Mouse (Mus musculus): ENCODE measurements around the gene Usf3. TPM values are rescaled to one million over a fixed set of nuclear protein-coding genes. Genes with fewer than 3 reads are reported as not detected.

Usf3 gene
- polyA plus RNA-seq, 1 experiment from 2014 or later = 4.4 TPM

DNA sequence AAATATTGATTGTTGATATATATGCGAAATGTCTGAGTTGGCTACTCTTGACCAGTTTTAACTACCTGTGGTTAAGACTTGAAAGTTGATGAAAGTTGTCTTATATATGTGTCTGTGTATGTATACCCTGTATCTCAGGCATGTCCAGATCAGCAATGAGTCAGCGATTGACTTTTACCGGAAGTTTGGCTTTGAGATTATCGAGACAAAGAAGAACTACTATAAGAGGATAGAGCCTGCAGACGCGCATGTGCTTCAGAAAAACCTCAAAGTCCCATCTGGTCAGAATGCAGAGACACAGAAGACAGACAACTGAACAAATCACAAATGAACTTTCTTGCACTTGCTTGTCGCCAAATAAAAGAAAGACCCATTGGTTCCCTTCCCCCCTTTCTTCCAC is 13.7 kb upstream of the Usf3 start:
- 93% methylated on average over 7 of the region's 7 CpGs for WGBS
- no peaks in the 10 kb centered on the region for H3K36me3 ChIP-seq (replicated peaks; ENCODE audit: control insufficient read depth, insufficient read depth, low read depth, low read length)
- no peak for DNase-seq (ENCODE audit: low spot score)
- no peak overlapping the region for H3K27ac ChIP-seq (replicated peaks; ENCODE audit: low read depth, low read length)
- no peaks in the 10 kb centered on the region for H3K9me3 ChIP-seq (replicated peaks; ENCODE audit: control insufficient read depth, low read length)
- no peaks in the 10 kb centered on the region for H3K4me1 ChIP-seq (ENCODE audit: control insufficient read depth, insufficient read depth, low read length)
- H3K4me3 ChIP-seq (ENCODE audit: low read depth, low read length) = no peak overlapping the region
- H3K27me3 ChIP-seq (ENCODE audit: control insufficient read depth, insufficient read depth, low read length) = no peaks in the 10 kb centered on the region
- no peak overlapping the region for H3K9ac ChIP-seq (replicated peaks; ENCODE audit: low read length)
- no peak for ATAC-seq (replicated peaks; ENCODE audit: insufficient number of reproducible peaks, low FRiP score, low TSS enrichment, low read depth)
- H3K4me2 ChIP-seq (ENCODE audit: low read depth, low read length) = no peak overlapping the region

- no peaks in the 10 kb centered on the region for H3K36me3 ChIP-seq (replicated peaks; ENCODE audit: control insufficient read depth, insufficient read depth, low read depth, low read length)
- no peaks in the 10 kb centered on the region for H3K4me1 ChIP-seq (ENCODE audit: control insufficient read depth, insufficient read depth, low read length)
- no peak for DNase-seq (ENCODE audit: low spot score)
Observed at GRCm38 (mm10) chr16:44163831-44164230, 9.2 kb upstream of the Usf3 start.

DNA sequence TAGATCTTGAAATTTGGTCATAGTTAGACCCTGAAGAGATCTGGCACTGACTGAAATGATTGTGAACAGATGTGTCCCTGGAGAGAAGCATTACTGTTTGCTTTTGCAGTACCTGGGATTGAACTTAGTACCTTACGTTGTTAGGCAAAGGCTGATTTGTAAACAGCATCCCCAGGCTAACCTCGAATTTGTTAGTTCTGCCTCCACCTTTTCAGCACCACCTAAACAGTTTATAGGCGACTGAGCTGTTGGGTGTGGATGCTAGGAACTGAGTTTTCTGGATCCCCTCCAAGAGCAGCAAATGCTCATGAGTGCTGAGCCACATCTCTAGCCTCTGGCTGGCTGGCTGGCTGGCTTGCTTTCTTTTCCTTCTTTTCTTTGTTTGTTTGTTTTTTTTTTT is 7.9 kb upstream of the Usf3 start:
- ATAC-seq (replicated peaks; ENCODE audit: insufficient number of reproducible peaks, low FRiP score, low TSS enrichment, low read depth) (no peak), DNase-seq (ENCODE audit: low spot score) (no peak)
- no peak overlapping the region for H3K9ac ChIP-seq (replicated peaks; ENCODE audit: low read length)
- H3K27ac ChIP-seq (replicated peaks; ENCODE audit: low read depth, low read length) = no peak overlapping the region
- no peak overlapping the region for H3K4me3 ChIP-seq (ENCODE audit: low read depth, low read length)
- H3K4me1 ChIP-seq (ENCODE audit: control insufficient read depth, insufficient read depth, low read length) = no peaks in the 10 kb centered on the region
- H3K4me2 ChIP-seq (ENCODE audit: low read depth, low read length) = no peak overlapping the region
- H3K9me3 ChIP-seq (replicated peaks; ENCODE audit: control insufficient read depth, low read length) = no peaks in the 10 kb centered on the region
- WGBS = 57% methylated on average over 3 of the region's 3 CpGs
- H3K36me3 ChIP-seq (replicated peaks; ENCODE audit: control insufficient read depth, insufficient read depth, low read depth, low read length) = no peaks in the 10 kb centered on the region
- H3K27me3 ChIP-seq (ENCODE audit: control insufficient read depth, insufficient read depth, low read length) = no peaks in the 10 kb centered on the region

More at GRCm38 (mm10) chr16:44163831-44164230, 9.2 kb upstream of the Usf3 start:
- WGBS = 88% methylated on average over 2 of the region's 2 CpGs
- Histone ChIP-seq H3K4me2 (ENCODE audit: low read depth, low read length) (no peak overlapping the region), H3K27ac (replicated peaks; ENCODE audit: low read depth, low read length) (no peak overlapping the region), H3K4me3 (ENCODE audit: low read depth, low read length) (no peak overlapping the region), H3K27me3 (ENCODE audit: control insufficient read depth, insufficient read depth, low read length) (no peaks in the 10 kb centered on the region), H3K9me3 (replicated peaks; ENCODE audit: control insufficient read depth, low read length) (no peaks in the 10 kb centered on the region), H3K9ac (replicated peaks; ENCODE audit: low read length) (no peak overlapping the region)
- ATAC-seq (replicated peaks; ENCODE audit: insufficient number of reproducible peaks, low FRiP score, low TSS enrichment, low read depth) = no peak

GRCm38 (mm10) chr16:44168990-44169389 is 4.1 kb upstream of the Usf3 start:
- H3K4me2 ChIP-seq (ENCODE audit: low read depth, low read length) = no peak overlapping the region
- no peaks in the 10 kb centered on the region for H3K36me3 ChIP-seq (replicated peaks; ENCODE audit: control insufficient read depth, insufficient read depth, low read depth, low read length)
- no peaks in the 10 kb centered on the region for H3K4me1 ChIP-seq (ENCODE audit: control insufficient read depth, insufficient read depth, low read length)
- no peak overlapping the region for H3K4me3 ChIP-seq (ENCODE audit: low read depth, low read length)
- H3K9ac ChIP-seq (replicated peaks; ENCODE audit: low read length) = no peak overlapping the region
- H3K27me3 ChIP-seq (ENCODE audit: control insufficient read depth, insufficient read depth, low read length) = no peaks in the 10 kb centered on the region
- 86% methylated on average over 4 of the region's 4 CpGs for WGBS
- no peak for ATAC-seq (replicated peaks; ENCODE audit: insufficient number of reproducible peaks, low FRiP score, low TSS enrichment, low read depth)
- DNase-seq (ENCODE audit: low spot score) = no peak
- H3K9me3 ChIP-seq (replicated peaks; ENCODE audit: control insufficient read depth, low read length) = no peaks in the 10 kb centered on the region
- no peak overlapping the region for H3K27ac ChIP-seq (replicated peaks; ENCODE audit: low read depth, low read length)

DNA sequence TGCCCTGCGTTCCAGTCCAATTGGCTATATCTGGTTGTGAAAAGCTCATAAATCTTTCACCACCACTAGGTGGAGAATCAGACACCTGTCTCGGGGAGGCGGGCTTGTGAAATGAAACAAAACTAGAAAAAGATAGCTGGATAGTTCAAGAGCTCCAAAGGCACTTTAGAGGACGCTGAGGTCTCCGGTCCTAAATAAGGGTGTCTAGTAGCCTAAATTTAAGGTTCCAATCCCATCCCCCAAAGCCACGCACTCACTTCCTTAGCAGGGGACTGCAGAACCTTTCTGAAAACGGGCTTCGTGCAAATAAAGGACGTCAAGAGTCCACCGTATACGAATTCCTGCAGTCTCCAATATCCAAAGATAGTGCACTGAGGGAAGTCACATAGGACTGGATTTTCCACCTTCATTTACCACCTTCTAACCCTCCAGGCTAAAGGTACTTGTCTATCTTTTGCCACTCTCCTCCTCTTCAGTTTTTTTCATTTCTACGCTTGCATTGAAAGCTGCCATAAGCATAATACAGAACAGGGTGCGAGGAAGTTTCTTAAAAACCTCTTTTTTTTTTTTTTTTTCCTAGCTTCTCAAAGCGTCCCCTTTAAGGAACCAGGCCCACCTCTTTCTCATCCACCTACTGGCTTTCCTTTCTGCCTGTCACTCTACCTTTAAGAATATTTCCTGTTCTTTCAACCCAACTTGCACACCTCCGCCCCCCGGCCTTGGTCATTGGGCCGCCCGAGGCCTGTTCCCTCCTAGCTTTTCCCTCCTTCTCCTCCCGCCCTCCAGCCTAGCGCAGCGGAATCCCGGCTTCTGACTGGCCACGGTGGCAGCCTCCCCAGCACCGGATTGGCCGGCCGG is 520 bp upstream of the Usf3 start:
- H3K4me2 ChIP-seq (ENCODE audit: low read depth, low read length) = peak overlapping the region; percentile 47
- no peaks in the 10 kb centered on the region for H3K9me3 ChIP-seq (replicated peaks; ENCODE audit: control insufficient read depth, low read length)
- H3K9ac ChIP-seq (replicated peaks; ENCODE audit: low read length) = peak overlapping the region; percentile 48
- H3K27ac ChIP-seq (replicated peaks; ENCODE audit: low read depth, low read length) = peak overlapping the region; percentile 31
- no peaks in the 10 kb centered on the region for H3K36me3 ChIP-seq (replicated peaks; ENCODE audit: control insufficient read depth, insufficient read depth, low read depth, low read length)
- no peaks in the 10 kb centered on the region for H3K27me3 ChIP-seq (ENCODE audit: control insufficient read depth, insufficient read depth, low read length)
- DNase-seq (ENCODE audit: low spot score) = peak; percentile 98
- H3K4me1 ChIP-seq (ENCODE audit: control insufficient read depth, insufficient read depth, low read length) = no peaks in the 10 kb centered on the region
- WGBS = 1% methylated on average over 26 of the region's 26 CpGs
- peak overlapping the region; percentile 96 for H3K4me3 ChIP-seq (ENCODE audit: low read depth, low read length)
- peak; percentile 100 for ATAC-seq (replicated peaks; ENCODE audit: insufficient number of reproducible peaks, low FRiP score, low TSS enrichment, low read depth)

DNA sequence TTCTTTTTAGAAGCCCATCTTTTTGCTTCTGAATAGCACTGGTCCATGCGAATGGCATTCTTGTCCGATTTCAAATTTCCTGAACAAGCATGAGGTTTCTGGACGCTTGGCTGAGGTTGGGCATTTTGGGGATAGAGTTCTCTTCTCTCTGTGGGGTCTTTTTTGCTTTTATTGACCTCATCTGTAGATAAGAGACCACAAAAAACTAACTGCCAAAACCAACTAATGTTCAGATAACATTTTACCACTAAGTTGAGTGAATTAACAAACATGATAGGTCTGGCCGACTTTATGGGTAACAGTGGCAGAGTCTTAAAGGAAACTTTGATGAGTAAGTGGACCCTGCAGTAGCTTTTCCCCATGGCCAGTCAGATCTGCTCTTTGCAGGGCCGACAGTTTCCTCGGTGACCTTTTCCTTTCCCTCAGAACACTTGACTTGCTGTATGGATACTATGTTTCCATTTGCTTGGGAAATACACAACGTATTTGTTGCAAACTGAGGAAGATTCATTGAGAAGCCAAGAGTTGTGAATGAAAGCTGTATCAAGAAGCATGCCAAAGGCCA is 1.0 kb downstream of the Usf3 start:
- Histone ChIP-seq H3K27ac (replicated peaks; ENCODE audit: low read depth, low read length) (no peak overlapping the region), H3K27me3 (ENCODE audit: control insufficient read depth, insufficient read depth, low read length) (no peaks in the 10 kb centered on the region), H3K4me1 (ENCODE audit: control insufficient read depth, insufficient read depth, low read length) (no peaks in the 10 kb centered on the region), H3K9ac (replicated peaks; ENCODE audit: low read length) (peak overlapping the region; percentile 95), H3K4me3 (ENCODE audit: low read depth, low read length) (peak overlapping the region; percentile 96), H3K36me3 (replicated peaks; ENCODE audit: control insufficient read depth, insufficient read depth, low read depth, low read length) (no peaks in the 10 kb centered on the region), H3K4me2 (ENCODE audit: low read depth, low read length) (peak overlapping the region; percentile 67), H3K9me3 (replicated peaks; ENCODE audit: control insufficient read depth, low read length) (no peaks in the 10 kb centered on the region)
- WGBS = 24% methylated on average over 7 of the region's 7 CpGs
- DNase-seq (ENCODE audit: low spot score) = no peak
- ATAC-seq (replicated peaks; ENCODE audit: insufficient number of reproducible peaks, low FRiP score, low TSS enrichment, low read depth) = no peak

DNA sequence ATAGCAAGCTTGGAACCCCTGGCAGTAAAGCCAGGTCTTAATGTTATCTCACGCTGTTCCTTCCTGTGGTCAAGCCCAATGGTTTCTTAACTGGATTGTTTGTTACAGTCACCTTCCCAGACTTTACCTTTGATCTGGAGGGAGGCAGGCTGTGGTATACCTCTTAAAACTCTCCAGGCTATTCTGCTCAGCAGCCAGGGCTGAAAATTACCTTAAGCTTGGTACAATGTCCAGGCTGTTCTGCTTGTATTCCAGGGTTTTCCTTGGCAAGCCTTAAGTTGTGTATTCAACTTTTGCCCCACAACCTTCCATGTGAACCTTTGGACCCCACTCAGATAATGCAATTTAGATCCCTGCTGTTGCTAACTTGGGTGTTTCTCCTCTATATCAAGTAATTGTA is 2.0 kb downstream of the Usf3 start:
- no peak overlapping the region for H3K9ac ChIP-seq (replicated peaks; ENCODE audit: low read length)
- no peaks in the 10 kb centered on the region for H3K36me3 ChIP-seq (replicated peaks; ENCODE audit: control insufficient read depth, insufficient read depth, low read depth, low read length)
- no peaks in the 10 kb centered on the region for H3K9me3 ChIP-seq (replicated peaks; ENCODE audit: control insufficient read depth, low read length)
- no peak overlapping the region for H3K4me3 ChIP-seq (ENCODE audit: low read depth, low read length)
- ATAC-seq (replicated peaks; ENCODE audit: insufficient number of reproducible peaks, low FRiP score, low TSS enrichment, low read depth) (no peak), DNase-seq (ENCODE audit: low spot score) (no peak)
- no peaks in the 10 kb centered on the region for H3K4me1 ChIP-seq (ENCODE audit: control insufficient read depth, insufficient read depth, low read length)
- H3K27ac ChIP-seq (replicated peaks; ENCODE audit: low read depth, low read length) = no peak overlapping the region
- 73% methylated on average over 1 of the region's 1 CpGs for WGBS
- H3K4me2 ChIP-seq (ENCODE audit: low read depth, low read length) = no peak overlapping the region
- no peaks in the 10 kb centered on the region for H3K27me3 ChIP-seq (ENCODE audit: control insufficient read depth, insufficient read depth, low read length)

- no peaks in the 10 kb centered on the region for H3K4me1 ChIP-seq (ENCODE audit: control insufficient read depth, insufficient read depth, low read length)
- H3K36me3 ChIP-seq (replicated peaks; ENCODE audit: control insufficient read depth, insufficient read depth, low read depth, low read length) = no peaks in the 10 kb centered on the region
- no peaks in the 10 kb centered on the region for H3K27me3 ChIP-seq (ENCODE audit: control insufficient read depth, insufficient read depth, low read length)
- H3K9me3 ChIP-seq (replicated peaks; ENCODE audit: control insufficient read depth, low read length) = no peaks in the 10 kb centered on the region
- ATAC-seq (replicated peaks; ENCODE audit: insufficient number of reproducible peaks, low FRiP score, low TSS enrichment, low read depth) = no peak
- WGBS = 90% methylated on average over 2 of the region's 2 CpGs
- no peak overlapping the region for H3K9ac ChIP-seq (replicated peaks; ENCODE audit: low read length)
- H3K27ac ChIP-seq (replicated peaks; ENCODE audit: low read depth, low read length) = no peak overlapping the region
- no peak overlapping the region for H3K4me3 ChIP-seq (ENCODE audit: low read depth, low read length)
- no peak overlapping the region for H3K4me2 ChIP-seq (ENCODE audit: low read depth, low read length)
- DNase-seq (ENCODE audit: low spot score) = no peak
Observed at GRCm38 (mm10) chr16:44176511-44176910, 3.5 kb downstream of the Usf3 start.

Measured in embryonic facial prominence, embryonic 11.5 days (tissue).